Mouse (Mus musculus): ENCODE results near the gene Tssc4.

Gene Tssc4

GRCm38 (mm10) chr7:143114773-143115172 lies 45.7 kb downstream of the Tssc4 start:
- no peak for DNase-seq

DNA sequence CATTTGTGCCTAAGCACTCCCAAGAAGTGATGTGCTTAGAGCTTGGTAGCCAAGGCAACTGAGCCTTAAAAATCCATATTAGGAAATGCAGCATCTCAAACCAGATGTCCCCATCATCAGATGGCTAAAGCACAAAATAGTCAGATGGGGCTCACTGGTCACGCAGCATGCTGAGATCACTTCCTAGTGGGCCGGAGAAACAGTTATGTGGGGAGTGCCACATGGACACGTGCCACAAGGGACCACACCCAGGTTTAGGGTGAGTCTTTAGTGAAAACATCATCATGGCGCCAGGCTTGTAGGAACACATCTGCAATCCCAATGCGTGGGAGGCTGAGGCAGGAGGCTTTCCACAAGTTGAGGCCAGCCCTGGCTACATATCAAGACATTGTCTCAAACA lies 47.5 kb downstream of the Tssc4 start:
- DNase-seq: no peak

DNA sequence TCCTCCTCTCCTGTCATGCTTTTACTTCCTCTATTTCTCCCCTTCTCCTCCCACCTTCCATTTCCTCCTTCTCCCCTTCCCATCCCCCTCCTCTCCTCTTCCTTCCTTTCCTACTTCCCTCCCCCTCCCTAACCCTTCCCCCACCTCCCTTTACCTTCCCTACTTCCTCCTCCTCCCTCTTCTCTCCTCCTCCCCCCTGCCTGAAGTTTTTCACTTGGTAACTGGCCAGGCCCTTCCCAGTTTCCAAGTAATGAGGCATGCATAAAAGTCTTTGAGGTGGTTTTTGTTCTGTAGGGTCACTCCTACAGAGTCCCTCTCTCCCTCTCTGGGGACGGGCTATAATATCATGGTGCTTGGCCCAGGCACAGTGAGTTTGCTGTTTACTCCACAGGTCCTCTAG lies 50.4 kb downstream of the Tssc4 start:
- no peak for DNase-seq

- DNase-seq: no peak
Measured at GRCm38 (mm10) chr7:143119826-143120225, 50.8 kb downstream of the Tssc4 start.

Data from thymus, postnatal 4 days (tissue).